Mouse (Mus musculus) CH12.LX (cell line): ENCODE data around the gene Mgarp. TPM values are rescaled to one million over a fixed set of nuclear protein-coding genes. Genes with fewer than 3 reads are reported as not detected.

Experiments
- DNase-seq: peaks from one replicate; pipeline ENCODE4 v3.0.0-alpha.2; 2013; ENCODE audit errors: extremely low read depth
- H3K27ac ChIP-seq: 2 replicates; pipeline ENCODE4 v1.5.1; 2012; ENCODE audit warnings: low read depth, mild to moderate bottlenecking, control low read depth, moderate library complexity; ENCODE audit not compliant: insufficient read depth
- H3K27me3 ChIP-seq: replicated peaks from 2 replicates; pipeline ENCODE3; 2012; ENCODE audit warnings: inconsistent platforms
- H3K36me3 ChIP-seq, 2 experiments: replicated peaks in 1 of 2; 2 replicates each; pipeline versions ENCODE3 to v1.6.1; 2012; ENCODE audit warnings: inconsistent platforms in 1 of 2, low read length in 1 of 2, mild to moderate bottlenecking in 1 of 2, mixed read lengths in 1 of 2, moderate library complexity in 1 of 2; ENCODE audit not compliant: control insufficient read depth in 1 of 2, insufficient read depth in 1 of 2
- H3K4me1 ChIP-seq, 2 experiments: 2 replicates each; pipeline ENCODE4 v1.6.1; 2012; ENCODE audit warnings: inconsistent platforms in 1 of 2, moderate library complexity in 1 of 2; ENCODE audit not compliant: insufficient read depth in 2 of 2, control insufficient read depth in 1 of 2
- H3K4me2 ChIP-seq: 2 replicates; pipeline ENCODE4 v1.6.1; 2012; ENCODE audit warnings: low read depth, mild to moderate bottlenecking, control low read depth; ENCODE audit not compliant: poor library complexity, insufficient read depth, severe bottlenecking
- H3K4me3 ChIP-seq, 3 experiments: fragments of 150-350 bp in 1 of 3; sonication (generic) in 1 of 3; replicated peaks in 1 of 3; 2 replicates each; pipeline versions ENCODE3 to v1.5.1; 2011 to 2012; ENCODE audit warnings: low read depth in 2 of 3, low read length in 2 of 3, mild to moderate bottlenecking in 2 of 3, moderate library complexity in 2 of 3, control low read depth in 1 of 3, improper control_type of control experiment in 1 of 3, inconsistent platforms in 1 of 3, mixed read lengths in 1 of 3; ENCODE audit not compliant: poor library complexity in 1 of 3
- H3K79me2 ChIP-seq: replicated peaks from 2 replicates; pipeline ENCODE4 v1.6.1; 2012; ENCODE audit warnings: mild to moderate bottlenecking, moderate library complexity; ENCODE audit not compliant: control insufficient read depth, poor library complexity, insufficient read depth, severe bottlenecking; ENCODE audit errors: extremely low read depth
- H3K9ac ChIP-seq: 2 replicates; pipeline ENCODE4 v1.6.1; 2012; ENCODE audit warnings: low read depth, mild to moderate bottlenecking, control low read depth, moderate library complexity; ENCODE audit not compliant: insufficient read depth
- H3K9me3 ChIP-seq: replicated peaks from 2 replicates; pipeline ENCODE3; 2012; ENCODE audit warnings: low read length, inconsistent platforms, mixed read lengths
- CHD1 ChIP-seq: IDR thresholded peaks from 2 replicates; pipeline ENCODE4 v1.6.1; 2012; ENCODE audit warnings: low read depth, low read length, improper control_type of control experiment, inconsistent platforms
- CHD2 ChIP-seq: IDR thresholded peaks from 2 replicates; pipeline ENCODE4 v1.6.1; 2011; ENCODE audit warnings: low read length, improper control_type of control experiment
- CTCF ChIP-seq, 2 experiments: IDR thresholded peaks in 1 of 2; conservative IDR thresholded peaks in 1 of 2; 2 replicates each; pipeline ENCODE4 v1.5.1; 2011 to 2012; ENCODE audit warnings: low read depth in 2 of 2, low read length in 2 of 2, improper control_type of control experiment in 1 of 2, inconsistent platforms in 1 of 2, mild to moderate bottlenecking in 1 of 2, moderate library complexity in 1 of 2
- E2F4 ChIP-seq: IDR thresholded peaks from 2 replicates; pipeline ENCODE4 v1.6.1; 2011; ENCODE audit warnings: low read depth, low read length, improper control_type of control experiment; ENCODE audit not compliant: insufficient replicate concordance
- GABPA ChIP-seq: IDR thresholded peaks from 2 replicates; pipeline ENCODE4 v1.6.1; 2012; ENCODE audit warnings: low read depth, low read length, improper control_type of control experiment, inconsistent platforms; ENCODE audit not compliant: insufficient replicate concordance
- HCFC1 ChIP-seq: IDR thresholded peaks from 2 replicates; pipeline ENCODE4 v1.6.1; 2012; ENCODE audit warnings: low read depth, mild to moderate bottlenecking, inconsistent platforms, low read length, improper control_type of control experiment
- JUND ChIP-seq: conservative IDR thresholded peaks from 2 replicates; pipeline ENCODE4 v1.6.1; 2011; ENCODE audit warnings: low read depth, low read length, improper control_type of control experiment
- MAX ChIP-seq: IDR thresholded peaks from 2 replicates; pipeline ENCODE4 v1.6.1; 2011; ENCODE audit warnings: low read length, improper control_type of control experiment
- MXI1 ChIP-seq: IDR thresholded peaks from 2 replicates; pipeline ENCODE4 v1.6.1; 2011; ENCODE audit warnings: mild to moderate bottlenecking, low read depth, low read length, improper control_type of control experiment
- NELFE ChIP-seq: IDR thresholded peaks from 2 replicates; pipeline ENCODE4 v1.6.1; 2011; ENCODE audit warnings: low read depth, low read length, improper control_type of control experiment
- PAX5 ChIP-seq: IDR thresholded peaks from 2 replicates; pipeline ENCODE4 v1.6.1; 2012; ENCODE audit warnings: low read length, inconsistent platforms, mixed read lengths
- POLR2AphosphoS2 ChIP-seq: IDR thresholded peaks from 2 replicates; pipeline ENCODE4 v1.6.1; 2011; ENCODE audit warnings: low read depth, low read length, improper control_type of control experiment
- RAD21 ChIP-seq: IDR thresholded peaks from 2 replicates; pipeline ENCODE4 v1.6.1; 2011; ENCODE audit warnings: low read depth, mild to moderate bottlenecking, low read length, improper control_type of control experiment, moderate library complexity
- RCOR1 ChIP-seq: conservative IDR thresholded peaks from 2 replicates; pipeline ENCODE4 v1.6.1; 2012; ENCODE audit warnings: low read depth, mild to moderate bottlenecking, inconsistent platforms, low read length, improper control_type of control experiment
- SIN3A ChIP-seq: IDR thresholded peaks from 2 replicates; pipeline ENCODE4 v1.6.1; 2012; ENCODE audit warnings: low read length, improper control_type of control experiment, inconsistent platforms
- TBP ChIP-seq: conservative IDR thresholded peaks from 2 replicates; pipeline ENCODE4 v1.6.1; 2011; ENCODE audit warnings: low read depth, low read length, improper control_type of control experiment
- TCF12 ChIP-seq: IDR thresholded peaks from 2 replicates; pipeline ENCODE4 v1.6.1; 2014; ENCODE audit warnings: low read depth, mild to moderate bottlenecking, inconsistent platforms, low read length, improper control_type of control experiment
- ZC3H11A ChIP-seq: IDR thresholded peaks from 2 replicates; pipeline ENCODE4 v1.6.1; 2012; ENCODE audit warnings: low read depth, mild to moderate bottlenecking, inconsistent platforms, low read length, improper control_type of control experiment
- ZKSCAN1 ChIP-seq: IDR thresholded peaks from 2 replicates; pipeline ENCODE4 v1.6.1; 2012; ENCODE audit warnings: low read depth, inconsistent platforms, low read length, improper control_type of control experiment, borderline replicate concordance
- ZMIZ1 ChIP-seq: IDR thresholded peaks from 2 replicates; pipeline ENCODE4 v1.6.1; 2012; ENCODE audit warnings: low read depth, mild to moderate bottlenecking, inconsistent platforms, low read length, improper control_type of control experiment
- dilution Hi-C: fragments of 300-500 bp; cut with MboI; formaldehyde crosslinking; loops from 2 replicates; pipeline ENCODE4 v1.14.3; 2020; ENCODE audit warnings: low sequenced_read_pairs; ENCODE audit not compliant: extremely low pct_unique_long_range_greater_than_20kb, extremely low pct_ligation_motif_present
- in situ Hi-C: fragments of 300-500 bp; cut with MboI; formaldehyde crosslinking; loops from 3 replicates; pipeline ENCODE4 v1.14.3; 2019; ENCODE audit warnings: low sequenced_read_pairs, low pct_ligation_motif_present, low pct_unique_long_range_greater_than_20kb, mixed read lengths
- polyA plus RNA-seq: library from polyadenylated mRNA; unstranded; fragments of >175 nt; gene quantifications from 2 replicates; pipeline ENCODE4 v1.2.1, GENCODE M21; 2012; ENCODE audit warnings: low read depth; ENCODE audit not compliant: insufficient read length
- total RNA-seq, 2 experiments: library from RNA; depleted of rRNA; stranded (reverse); fragments of 300-350 nt in 1 of 2; fragments of >200 nt in 1 of 2; gene quantifications; 2 replicates each; pipeline ENCODE4 v1.2.3; 2012 to 2014

The Mgarp gene
- total and polyA plus RNA-seq, 3 experiments: not detected

DNA sequence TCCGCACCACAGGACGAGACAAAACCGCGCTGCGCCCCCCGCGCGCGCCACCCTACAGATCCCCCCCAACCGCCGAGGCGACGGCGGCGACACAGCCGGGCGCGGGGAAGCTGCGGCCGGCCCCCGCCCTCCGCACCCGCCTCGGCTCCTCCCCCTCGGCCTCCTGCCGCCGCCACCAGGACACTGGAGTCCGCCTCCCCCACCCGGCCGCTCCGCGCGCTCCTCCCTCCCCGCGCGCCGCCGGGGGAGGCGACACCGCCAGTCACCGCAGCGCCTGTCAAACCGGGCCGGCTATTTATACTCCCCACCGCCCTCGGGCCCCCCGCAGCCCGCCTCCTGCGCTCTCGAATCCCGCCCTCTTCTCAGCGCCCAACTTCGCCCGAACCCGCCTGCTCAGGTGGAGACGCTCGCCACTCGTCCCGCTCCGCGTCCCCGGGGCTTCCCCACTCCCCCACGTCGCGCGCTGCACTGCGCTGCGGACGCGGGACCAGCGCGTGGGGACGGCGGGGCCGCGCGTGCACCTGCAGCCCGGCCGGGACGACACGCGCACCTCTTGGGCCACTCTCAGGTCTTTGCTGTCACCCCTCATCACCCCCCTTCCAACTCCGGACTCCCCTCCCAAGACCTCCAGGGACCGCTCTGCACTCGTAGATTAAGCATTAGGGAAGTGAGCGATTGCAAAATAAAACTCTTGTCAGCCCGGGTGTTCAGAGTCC, 55.8 kb downstream of the Mgarp start, which contains the start of gene Elf2 (continued):
- no peak; the same call in 1 of the 2 replicates for TF ChIP-seq MXI1
- no peak for TF ChIP-seq PAX5
- TF ChIP-seq GABPA: no peak
- TF ChIP-seq CHD2: no peak
- TF ChIP-seq ZKSCAN1: no peak
- TF ChIP-seq TCF12: peak; percentile 37
- no peak for TF ChIP-seq E2F4
- TF ChIP-seq HCFC1: peak; percentile 14; the same call in 1 of the 2 replicates
- TF ChIP-seq CTCF (conservative IDR thresholded peaks at IDR 0.05 in 1 of 2, IDR thresholded peaks at IDR 0.05 in 1 of 2; ENCODE audit: low read depth in 2 of 2, low read length in 2 of 2): no peak
- no peak for TF ChIP-seq RCOR1
- no peak for TF ChIP-seq JUND
- TF ChIP-seq NELFE: no peak; the same call in 1 of the 2 replicates
- TF ChIP-seq SIN3A: peak; percentile 79; the same call in 1 of the 2 replicates
- TF ChIP-seq ZMIZ1: no peak; the same call in 1 of the 2 replicates
- TF ChIP-seq TBP: no peak

- Histone ChIP-seq H3K4me3 (peak overlapping the region; percentile 76 to 97 (median 78)), H3K9ac (peak overlapping the region; percentile 82), H3K27me3 (peaks cover 28% of the 10 kb centered on the region), H3K27ac (peak overlapping the region; percentile 79), H3K9me3 (peaks cover 15% of the 10 kb centered on the region), H3K4me2 (peak overlapping the region; percentile 85; the same call in 1 of the 2 replicates), H3K36me3 (no peaks in the 10 kb centered on the region), H3K79me2 (peaks cover 25% of the 10 kb centered on the region), H3K4me1 (peaks cover 0 to 22% of the 10 kb centered on the region in 2 experiments; a peak in 2 of 4 replicates)
- DNase-seq: no peak
- in situ Hi-C loops: no loop called here
- TF ChIP-seq ZC3H11A: no peak
- TF ChIP-seq RAD21: no peak
- TF ChIP-seq CHD1: no peak
- TF ChIP-seq POLR2AphosphoS2: no peak
- TF ChIP-seq MAX: no peak
- no peak for TF ChIP-seq SIN3A
- TF ChIP-seq MXI1: no peak; the same call in 1 of the 2 replicates
- dilution Hi-C loops: no loop called here
Measured at GRCm38 (mm10) chr3:51339734-51340551, 56.6 kb downstream of the Mgarp start.
